Mouse (Mus musculus) heart, embryonic 15.5 days (tissue): ENCODE data around the gene Hivep2. TPM values are rescaled to one million over a fixed set of nuclear protein-coding genes. Genes with fewer than 3 reads are reported as not detected.
A peak's percentile ranks its signal among the peaks of the same experiment; 100 is the strongest.

Source experiments
- ATAC-seq: fragments of 200-750 bp; cut with Nextera tagmentation; replicated peaks from 2 replicates; pipeline ENCODE4 v1.8.0; 2017; ENCODE audit warnings: low read depth, moderate TSS enrichment; ENCODE audit not compliant: insufficient number of reproducible peaks, insufficient read depth, low FRiP score
- H3K27ac ChIP-seq: fragments of 300-500 bp; sonication (generic); 2 replicates; pipeline ENCODE4 v1.5.1; 2015; ENCODE audit warnings: mild to moderate bottlenecking, inconsistent platforms
- H3K27me3 ChIP-seq: fragments of 300-500 bp; sonication (generic); 2 replicates; pipeline ENCODE4 v1.6.1; 2015; ENCODE audit warnings: inconsistent platforms
- H3K36me3 ChIP-seq: fragments of 300-500 bp; sonication (generic); 2 replicates; pipeline ENCODE4 v1.6.1; 2015; ENCODE audit warnings: mild to moderate bottlenecking, inconsistent platforms
- H3K4me1 ChIP-seq: fragments of 300-500 bp; sonication (generic); replicated peaks from 2 replicates; pipeline ENCODE4 v1.6.1; 2015; ENCODE audit warnings: inconsistent platforms
- H3K4me2 ChIP-seq: fragments of 300-500 bp; sonication (generic); 2 replicates; pipeline ENCODE4 v1.6.1; 2015; ENCODE audit warnings: inconsistent platforms, mild to moderate bottlenecking, moderate library complexity
- H3K4me3 ChIP-seq: fragments of 300-500 bp; sonication (generic); 2 replicates; pipeline ENCODE4 v1.5.1; 2015; ENCODE audit warnings: mild to moderate bottlenecking, inconsistent platforms
- H3K9ac ChIP-seq: fragments of 300-500 bp; sonication (generic); 2 replicates; pipeline ENCODE4 v1.6.1; 2015; ENCODE audit warnings: mild to moderate bottlenecking, inconsistent platforms
- H3K9me3 ChIP-seq: fragments of 300-500 bp; sonication (generic); replicated peaks from 2 replicates; pipeline ENCODE4 v1.6.1; 2016; ENCODE audit warnings: inconsistent platforms
- WGBS: fragments of 180-500 bp; shearing (Covaris S2); methylation state at CpG from one replicate; pipeline ENCODE4 v1.1.7; 2015; ENCODE audit warnings: mixed read lengths; 5-methylcytosine and 5-hydroxymethylcytosine counted together
- polyA plus RNA-seq: library from polyadenylated mRNA; unstranded; fragments of >200 nt; fragmentation: Nextera tagmentation; extraction: Ambion mirVana; gene quantifications from 2 replicates; pipeline ENCODE4 v1.2.1, GENCODE M21; 2015

Gene Hivep2
- polyA plus RNA-seq, 1 experiment from 2014 or later = 4.8 TPM

- no peak for ATAC-seq
- H3K4me2 ChIP-seq = no peak overlapping the region
- H3K36me3 ChIP-seq = no peaks in the 10 kb centered on the region
- peaks cover 9% of the 10 kb centered on the region; the same call in 1 of the 2 replicates for H3K4me1 ChIP-seq
- no peak overlapping the region for H3K27ac ChIP-seq
- no peak overlapping the region for H3K4me3 ChIP-seq
- no peak overlapping the region for H3K9ac ChIP-seq
- no peaks in the 10 kb centered on the region for H3K9me3 ChIP-seq
- H3K27me3 ChIP-seq = no peaks in the 10 kb centered on the region
- WGBS = 78% methylated on average over 6 of the region's 6 CpGs
Measured at GRCm38 (mm10) chr10:13993411-13993810, 27.5 kb downstream of the Hivep2 start.

GRCm38 (mm10) chr10:13997336-13997735, 31.5 kb downstream of the Hivep2 start:
- no peak overlapping the region for H3K27ac ChIP-seq
- H3K4me1 ChIP-seq = no peaks in the 10 kb centered on the region
- no peaks in the 10 kb centered on the region for H3K27me3 ChIP-seq
- WGBS = 89% methylated on average over 4 of the region's 4 CpGs
- no peak overlapping the region for H3K4me2 ChIP-seq
- H3K36me3 ChIP-seq = no peaks in the 10 kb centered on the region
- no peak for ATAC-seq
- H3K9ac ChIP-seq = no peak overlapping the region
- no peak overlapping the region for H3K4me3 ChIP-seq
- H3K9me3 ChIP-seq = no peaks in the 10 kb centered on the region

- no peaks in the 10 kb centered on the region for H3K27me3 ChIP-seq
- H3K36me3 ChIP-seq = no peaks in the 10 kb centered on the region
- H3K4me2 ChIP-seq = no peak overlapping the region
- no peaks in the 10 kb centered on the region for H3K4me1 ChIP-seq
- no peak overlapping the region for H3K9ac ChIP-seq
- ATAC-seq = no peak
- no peaks in the 10 kb centered on the region for H3K9me3 ChIP-seq
- H3K27ac ChIP-seq = no peak overlapping the region
- no peak overlapping the region for H3K4me3 ChIP-seq
- 74% methylated on average over 4 of the region's 4 CpGs for WGBS
Measured at GRCm38 (mm10) chr10:14004769-14005517, 39.1 kb downstream of the Hivep2 start.

- Histone ChIP-seq H3K4me2 (no peak overlapping the region), H3K27ac (no peak overlapping the region), H3K9ac (no peak overlapping the region), H3K27me3 (no peaks in the 10 kb centered on the region), H3K4me3 (no peak overlapping the region), H3K9me3 (no peaks in the 10 kb centered on the region), H3K36me3 (no peaks in the 10 kb centered on the region), H3K4me1 (no peaks in the 10 kb centered on the region)
- WGBS = 57% methylated on average over 2 of the region's 2 CpGs
- no peak for ATAC-seq
Measured at GRCm38 (mm10) chr10:14009721-14010120, 43.8 kb downstream of the Hivep2 start.

GRCm38 (mm10) chr10:14016287-14016970, 50.6 kb downstream of the Hivep2 start:
- no peak for ATAC-seq
- Histone ChIP-seq H3K27me3 (no peaks in the 10 kb centered on the region), H3K4me3 (no peak overlapping the region), H3K4me1 (peaks cover 34% of the 10 kb centered on the region), H3K36me3 (no peaks in the 10 kb centered on the region), H3K4me2 (no peak overlapping the region), H3K9ac (no peak overlapping the region), H3K9me3 (no peaks in the 10 kb centered on the region), H3K27ac (peak overlapping the region; percentile 37)
- WGBS = 54% methylated on average over 13 of the region's 13 CpGs

- Histone ChIP-seq H3K4me2 (peak overlapping the region; percentile 64), H3K9me3 (no peaks in the 10 kb centered on the region), H3K4me1 (peaks cover 34% of the 10 kb centered on the region), H3K27ac (peak overlapping the region; percentile 82), H3K4me3 (peak overlapping the region; percentile 49; the same call in 1 of the 2 replicates), H3K36me3 (no peaks in the 10 kb centered on the region), H3K27me3 (no peaks in the 10 kb centered on the region), H3K9ac (no peak overlapping the region)
- WGBS = 64% methylated on average over 2 of the region's 2 CpGs
- ATAC-seq = no peak
Measured at GRCm38 (mm10) chr10:14017338-14017737, 51.5 kb downstream of the Hivep2 start.

- Histone ChIP-seq H3K9ac (peak overlapping the region; percentile 37), H3K27me3 (no peaks in the 10 kb centered on the region), H3K4me2 (peak overlapping the region; percentile 64), H3K36me3 (no peaks in the 10 kb centered on the region), H3K4me1 (peaks cover 34% of the 10 kb centered on the region), H3K27ac (peak overlapping the region; percentile 82), H3K4me3 (peak overlapping the region; percentile 49), H3K9me3 (no peaks in the 10 kb centered on the region)
- ATAC-seq = peak; percentile 83
- WGBS = 3% methylated on average over 12 of the region's 12 CpGs
Measured at GRCm38 (mm10) chr10:14017822-14018364, 52.0 kb downstream of the Hivep2 start.

- no peak overlapping the region for H3K9ac ChIP-seq
- H3K4me2 ChIP-seq = peak overlapping the region; percentile 64
- H3K27ac ChIP-seq = peak overlapping the region; percentile 82; the same call in 1 of the 2 replicates
- WGBS = 28% methylated on average over 7 of the region's 7 CpGs
- ATAC-seq = no peak
- H3K4me3 ChIP-seq = peak overlapping the region; percentile 49
- H3K27me3 ChIP-seq = no peaks in the 10 kb centered on the region
- H3K36me3 ChIP-seq = no peaks in the 10 kb centered on the region
- peaks cover 36% of the 10 kb centered on the region for H3K4me1 ChIP-seq
- H3K9me3 ChIP-seq = no peaks in the 10 kb centered on the region
Measured at GRCm38 (mm10) chr10:14018672-14019071, 52.8 kb downstream of the Hivep2 start.

GRCm38 (mm10) chr10:14019198-14019597, 53.3 kb downstream of the Hivep2 start:
- H3K4me2 ChIP-seq = peak overlapping the region; percentile 64
- no peaks in the 10 kb centered on the region for H3K27me3 ChIP-seq
- peaks cover 36% of the 10 kb centered on the region for H3K4me1 ChIP-seq
- no peak overlapping the region for H3K9ac ChIP-seq
- H3K4me3 ChIP-seq = no peak overlapping the region
- H3K36me3 ChIP-seq = no peaks in the 10 kb centered on the region
- no peaks in the 10 kb centered on the region for H3K9me3 ChIP-seq
- no peak for ATAC-seq
- WGBS = 54% methylated on average over 3 of the region's 3 CpGs
- no peak overlapping the region for H3K27ac ChIP-seq

- Histone ChIP-seq H3K4me1 (peaks cover 42% of the 10 kb centered on the region), H3K9me3 (no peaks in the 10 kb centered on the region), H3K27ac (no peak overlapping the region), H3K4me3 (no peak overlapping the region), H3K4me2 (peak overlapping the region; percentile 22; the same call in 1 of the 2 replicates), H3K9ac (no peak overlapping the region), H3K36me3 (no peaks in the 10 kb centered on the region), H3K27me3 (no peaks in the 10 kb centered on the region)
- no peak for ATAC-seq
- WGBS = 24% methylated on average over 7 of the region's 7 CpGs
Measured at GRCm38 (mm10) chr10:14020253-14020652, 54.4 kb downstream of the Hivep2 start.

- H3K9ac ChIP-seq = no peak overlapping the region
- 78% methylated on average over 7 of the region's 7 CpGs for WGBS
- no peak for ATAC-seq
- H3K4me3 ChIP-seq = no peak overlapping the region
- H3K27me3 ChIP-seq = no peaks in the 10 kb centered on the region
- no peaks in the 10 kb centered on the region for H3K9me3 ChIP-seq
- no peak overlapping the region for H3K4me2 ChIP-seq
- no peak overlapping the region for H3K27ac ChIP-seq
- H3K4me1 ChIP-seq = peaks cover 20% of the 10 kb centered on the region
- no peaks in the 10 kb centered on the region for H3K36me3 ChIP-seq
Measured at GRCm38 (mm10) chr10:14024971-14025370, 59.1 kb downstream of the Hivep2 start.
